In the genomic region with DNA sequence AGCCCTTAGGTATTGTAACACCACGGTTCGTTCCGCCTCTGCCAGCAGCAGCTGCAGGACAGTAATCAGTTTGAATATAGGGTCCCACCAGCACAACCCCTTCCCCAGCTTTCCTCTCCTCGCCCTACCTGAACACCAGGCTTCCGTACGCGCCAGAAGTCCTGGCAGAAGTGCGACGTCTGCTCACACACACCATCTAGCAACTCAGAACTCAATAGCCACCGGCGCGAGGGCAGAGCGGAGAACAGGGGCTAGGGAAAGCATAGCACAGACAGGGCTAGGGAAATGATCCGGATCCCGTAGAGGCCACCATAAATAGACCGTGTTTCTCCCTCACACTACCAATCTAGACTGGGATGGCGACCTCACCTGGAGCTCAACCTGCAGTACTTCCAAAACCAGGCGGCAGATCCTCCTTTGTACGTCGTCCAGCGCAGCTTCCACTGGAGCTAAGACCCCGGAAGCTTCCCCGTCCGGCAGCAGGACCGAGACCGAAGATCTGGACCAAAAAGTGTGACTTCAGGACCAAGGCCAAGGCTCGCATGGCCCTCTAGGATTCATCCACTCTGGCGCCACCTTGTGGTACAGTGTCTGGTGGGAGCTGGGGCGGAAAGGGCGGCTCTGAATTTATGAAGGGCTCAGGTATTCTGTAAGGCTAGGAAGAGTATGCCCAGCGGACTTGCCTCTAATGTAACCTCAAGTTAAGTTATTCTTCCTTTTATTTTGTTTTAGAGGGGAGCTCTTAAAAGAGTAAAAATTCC, we compare ENCODE assay signal across 8 mouse cellular contexts. TPM values are rescaled to one million over a fixed set of nuclear protein-coding genes. Genes with fewer than 3 reads are reported as not detected.
DNase-seq lines count a peak whose midpoint lies in the region; ATAC-seq and TF ChIP-seq lines count a peak whose summit lies in the region.

No protein-coding gene starts in this region.

- peak; percentile 91 for TF ChIP-seq CTCF in embryonic fibroblast, embryonic 13.5 days (IDR thresholded peaks at IDR 0.05; ENCODE audit: borderline replicate concordance, insufficient read depth, low read length)

- H3K4me2 ChIP-seq in heart, embryonic 16.5 days (ENCODE audit: low read depth, low read length), result peak overlapping the region; percentile 89
- peak overlapping the region; percentile 78 for H3K4me2 ChIP-seq in neural tube, embryonic 14.5 days (ENCODE audit: low read depth, low read length)

- ATAC-seq in heart, embryonic 16.5 days (replicated peaks; ENCODE audit: extremely low read depth, insufficient read depth, low FRiP score), result no peak
- ATAC-seq in neural tube, embryonic 14.5 days (ENCODE audit: low read depth), result no peak

- no peak overlapping the region for H3K9ac ChIP-seq in heart, embryonic 16.5 days (ENCODE audit: low read length)
- H3K9ac ChIP-seq in neural tube, embryonic 14.5 days (replicated peaks; ENCODE audit: low read depth, low read length), result no peak overlapping the region

- no peaks in the 10 kb centered on the region for H3K4me1 ChIP-seq in embryonic fibroblast, embryonic 13.5 days (ENCODE audit: control insufficient read depth, insufficient read depth, low read length)
- H3K4me1 ChIP-seq in heart, embryonic 16.5 days (ENCODE audit: control insufficient read depth, insufficient read depth, low read length), result peaks cover 14% of the 10 kb centered on the region
- H3K4me1 ChIP-seq in neural tube, embryonic 14.5 days (ENCODE audit: control insufficient read depth, insufficient read depth, low read length), result peaks cover 23% of the 10 kb centered on the region

- no peaks in the 10 kb centered on the region for H3K36me3 ChIP-seq in heart, embryonic 16.5 days (ENCODE audit: control insufficient read depth, insufficient read depth)
- no peaks in the 10 kb centered on the region for H3K36me3 ChIP-seq in neural tube, embryonic 14.5 days (ENCODE audit: control insufficient read depth, insufficient read depth, low read length)

- TF ChIP-seq POLR2A in embryonic fibroblast, embryonic 13.5 days (IDR thresholded peaks at IDR 0.05; ENCODE audit: low read depth, low read length), result no peak

- H3K9me3 ChIP-seq in heart, embryonic 16.5 days (replicated peaks; ENCODE audit: control insufficient read depth, low read length), result no peaks in the 10 kb centered on the region
- H3K9me3 ChIP-seq in neural tube, embryonic 14.5 days (ENCODE audit: control insufficient read depth, low read length), result no peaks in the 10 kb centered on the region

- WGBS in heart, embryonic 16.5 days, result 10% methylated on average over 31 of the region's 31 CpGs
- 7% methylated on average over 31 of the region's 31 CpGs for WGBS in neural tube, embryonic 14.5 days

- no peak overlapping the region for H3K27ac ChIP-seq in embryonic fibroblast, embryonic 13.5 days (ENCODE audit: insufficient read depth, low read length)
- H3K27ac ChIP-seq in heart, embryonic 16.5 days (ENCODE audit: low read length), result no peak overlapping the region
- no peak overlapping the region for H3K27ac ChIP-seq in neural tube, embryonic 14.5 days (ENCODE audit: low read depth, low read length)

- H3K4me3 ChIP-seq in embryonic fibroblast, embryonic 13.5 days (ENCODE audit: insufficient read depth, low read length), result no peak overlapping the region
- H3K4me3 ChIP-seq in heart, embryonic 16.5 days (ENCODE audit: low read length), result peak overlapping the region; percentile 22
- peak overlapping the region; percentile 38; the same call in 1 of the 2 replicates for H3K4me3 ChIP-seq in neural tube, embryonic 14.5 days (ENCODE audit: low read depth, low read length)

- DNase-seq in CD4-positive, CD25-positive, alpha-beta regulatory T cell, adult 2 months (ENCODE audit: low read depth, low spot score), result peak; percentile 94
- peak; percentile 64 to 87 for DNase-seq in adrenal gland, postnatal 4 days (ENCODE audit: low spot score in 2 of 2)
- peak; percentile 91 for DNase-seq in kidney, postnatal 14 days
- peak; percentile 85 to 91 for DNase-seq in lung, adult 18-20 months
- DNase-seq in testis, postnatal 14 days (ENCODE audit: low spot score), result peak; percentile 86

- H3K27me3 ChIP-seq in heart, embryonic 16.5 days (ENCODE audit: control insufficient read depth, insufficient read depth, low read length), result peaks cover 6% of the 10 kb centered on the region; the same call in 1 of the 2 replicates
- H3K27me3 ChIP-seq in neural tube, embryonic 14.5 days (ENCODE audit: control insufficient read depth, insufficient read depth, low read length), result no peaks in the 10 kb centered on the region

RNA-seq across cellular contexts. Expression of a gene that starts 1.1 kb away (rescaled TPM):
- total RNA-seq in adrenal gland, postnatal 4 days (2021), result 10 to 100 TPM in 1 of 2 experiments, 1 to 10 TPM in 1; 9.1 to 10.4 TPM
- polyA plus RNA-seq in embryonic fibroblast, embryonic 13.5 days (2011; ENCODE audit: insufficient read length, low read depth, missing spikeins), result 5.2 and 6.2 TPM in 2 replicates
- polyA plus RNA-seq in heart, embryonic 16.5 days (2015; fragmentation: Nextera tagmentation; extraction: Ambion mirVana), result 5.4 and 6.7 TPM in 2 replicates
- polyA plus RNA-seq in neural tube, embryonic 14.5 days (2014; fragmentation: Nextera tagmentation; extraction: Ambion mirVana), result 84.6 and 118 TPM in 2 replicates

RNA-seq across cellular contexts. Expression of a gene that starts 5.2 kb away (rescaled TPM):
- total RNA-seq in adrenal gland, postnatal 4 days (2021), result 10 to 100 TPM; 25.7 to 30.9 TPM
- polyA plus RNA-seq in embryonic fibroblast, embryonic 13.5 days (2011; ENCODE audit: insufficient read length, low read depth, missing spikeins), result 0.55 TPM in 1 of 2 replicates, not detected in the other
- polyA plus RNA-seq in heart, embryonic 16.5 days (2015; fragmentation: Nextera tagmentation; extraction: Ambion mirVana), result 14.6 and 14.9 TPM in 2 replicates
- 8.0 and 12.5 TPM in 2 replicates for polyA plus RNA-seq in neural tube, embryonic 14.5 days (2014; fragmentation: Nextera tagmentation; extraction: Ambion mirVana)

RNA-seq across cellular contexts. Expression of a gene that starts 6.7 kb away (rescaled TPM):
- total RNA-seq in adrenal gland, postnatal 4 days (2021), result 10 to 100 TPM; 50.5 to 55.7 TPM
- polyA plus RNA-seq in embryonic fibroblast, embryonic 13.5 days (2011; ENCODE audit: insufficient read length, low read depth, missing spikeins), result 42.6 and 43.9 TPM in 2 replicates
- polyA plus RNA-seq in heart, embryonic 16.5 days (2015; fragmentation: Nextera tagmentation; extraction: Ambion mirVana), result 50.8 and 61.1 TPM in 2 replicates
- 46.4 and 49.7 TPM in 2 replicates for polyA plus RNA-seq in neural tube, embryonic 14.5 days (2014; fragmentation: Nextera tagmentation; extraction: Ambion mirVana)

RNA-seq across cellular contexts. Expression of a gene that starts 14.7 kb away (rescaled TPM):
- total RNA-seq in adrenal gland, postnatal 4 days (2021), result 10 to 100 TPM in 1 of 2 experiments, 1 to 10 TPM in 1; 9.2 to 13.6 TPM
- 1.6 and 2.5 TPM in 2 replicates for polyA plus RNA-seq in embryonic fibroblast, embryonic 13.5 days (2011; ENCODE audit: insufficient read length, low read depth, missing spikeins)
- polyA plus RNA-seq in heart, embryonic 16.5 days (2015; fragmentation: Nextera tagmentation; extraction: Ambion mirVana), result 4.1 and 5.1 TPM in 2 replicates
- 0.77 and 1.3 TPM in 2 replicates for polyA plus RNA-seq in neural tube, embryonic 14.5 days (2014; fragmentation: Nextera tagmentation; extraction: Ambion mirVana)

RNA-seq across cellular contexts. Expression of a gene that starts 14.8 kb away (rescaled TPM):
- total RNA-seq in adrenal gland, postnatal 4 days (2021), result 1 to 10 TPM; 1.8 to 2.7 TPM
- 3.0 and 3.4 TPM in 2 replicates for polyA plus RNA-seq in embryonic fibroblast, embryonic 13.5 days (2011; ENCODE audit: insufficient read length, low read depth, missing spikeins)
- polyA plus RNA-seq in heart, embryonic 16.5 days (2015; fragmentation: Nextera tagmentation; extraction: Ambion mirVana), result 5.2 and 5.8 TPM in 2 replicates
- polyA plus RNA-seq in neural tube, embryonic 14.5 days (2014; fragmentation: Nextera tagmentation; extraction: Ambion mirVana), result 5.5 and 5.9 TPM in 2 replicates

Comparison
In these comparisons a context has a peak if more than half of its experiments do, and no peak if none do; other contexts are left out.
1. RNA of a gene that starts 1.1 kb away (polyA plus RNA-seq): 84.6 to 118 TPM in neural tube, embryonic 14.5 days; 5.4 to 6.7 TPM in heart, embryonic 16.5 days and 5.2 to 6.2 TPM in embryonic fibroblast, embryonic 13.5 days; every median in the first group is over 10 times any median in the second.
2. Peak in every context shown above with its lines, with median percentiles within 50 percentile points of each other: DNase-seq.